Mouse (Mus musculus): ENCODE results near the gene Acvr1b.

Gene Acvr1b

DNA sequence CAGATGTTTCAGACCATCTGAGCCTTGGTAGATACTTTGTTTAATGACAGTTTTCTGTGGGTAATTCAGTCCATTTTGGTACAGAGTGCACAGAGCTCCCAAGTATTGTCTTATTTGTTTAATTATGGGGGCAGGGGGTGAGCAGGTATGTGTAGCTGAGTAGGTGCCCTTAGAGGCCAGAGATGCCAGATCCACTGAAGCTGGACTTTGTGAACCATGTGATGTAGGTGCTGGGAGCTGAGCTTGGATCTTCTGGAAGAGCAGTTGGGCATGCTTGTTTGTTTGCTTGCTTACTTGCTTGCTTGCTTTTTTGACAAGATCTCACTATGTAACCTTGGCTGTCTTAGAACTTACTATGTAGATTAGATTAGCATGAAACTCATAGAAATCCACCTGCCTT lies 23.1 kb downstream of the Acvr1b start:
- no peak for DNase-seq (ENCODE audit: low read depth, low spot score)

- DNase-seq (ENCODE audit: low read depth, low spot score), result no peak
Observed at GRCm38 (mm10) chr15:101197497-101198179, 23.8 kb downstream of the Acvr1b start.

DNA sequence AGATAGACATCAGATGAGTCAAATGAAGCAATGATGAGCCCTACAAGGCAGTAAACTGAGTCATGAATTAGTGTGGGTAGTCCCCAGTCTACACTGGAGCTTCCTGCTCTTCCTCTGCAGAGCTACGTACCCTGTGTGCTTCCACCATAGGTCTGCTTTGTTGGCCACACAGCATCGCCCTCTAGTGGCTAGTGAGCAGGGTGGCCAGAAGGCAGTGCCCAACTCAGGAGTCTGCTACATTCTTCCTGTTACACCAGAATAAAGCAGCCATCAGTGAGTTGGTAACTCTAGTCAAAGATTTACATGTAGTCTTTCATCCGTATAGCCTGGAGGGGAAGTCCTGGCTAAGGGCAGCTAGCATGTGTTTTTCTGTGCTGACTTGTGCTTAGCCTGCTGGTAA lies 24.4 kb downstream of the Acvr1b start:
- DNase-seq (ENCODE audit: low read depth, low spot score), result peak; percentile 83

GRCm38 (mm10) chr15:101198850-101199249 lies 25.0 kb downstream of the Acvr1b start:
- peak; percentile 73 for DNase-seq (ENCODE audit: low read depth, low spot score)

DNA sequence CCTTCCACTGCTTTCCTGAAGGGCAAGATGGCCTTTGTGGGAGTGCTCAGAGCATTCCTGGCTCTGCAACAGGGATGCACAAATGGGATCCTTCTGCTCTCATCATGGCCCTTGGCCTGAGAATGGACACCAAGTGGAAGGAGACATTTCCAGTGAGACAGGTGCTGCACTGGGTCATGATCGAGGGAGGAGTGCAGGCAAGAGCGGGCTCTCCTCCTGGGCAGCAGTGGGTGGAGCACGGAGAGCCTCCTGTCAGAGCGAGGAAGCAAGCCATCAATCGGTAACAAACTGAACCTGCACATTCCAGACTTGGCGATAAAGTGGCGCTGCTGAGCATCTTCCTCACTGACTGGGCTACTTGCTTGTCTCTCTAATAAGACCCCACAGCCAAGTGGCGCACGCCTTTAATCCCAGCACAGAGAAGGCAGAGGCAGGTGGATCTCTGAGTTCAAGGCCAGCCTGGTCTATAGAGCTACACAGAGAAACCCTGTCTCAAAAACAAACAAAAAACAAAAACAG lies 27.0 kb downstream of the Acvr1b start:
- DNase-seq (ENCODE audit: low read depth, low spot score), result peak; percentile 77

DNA sequence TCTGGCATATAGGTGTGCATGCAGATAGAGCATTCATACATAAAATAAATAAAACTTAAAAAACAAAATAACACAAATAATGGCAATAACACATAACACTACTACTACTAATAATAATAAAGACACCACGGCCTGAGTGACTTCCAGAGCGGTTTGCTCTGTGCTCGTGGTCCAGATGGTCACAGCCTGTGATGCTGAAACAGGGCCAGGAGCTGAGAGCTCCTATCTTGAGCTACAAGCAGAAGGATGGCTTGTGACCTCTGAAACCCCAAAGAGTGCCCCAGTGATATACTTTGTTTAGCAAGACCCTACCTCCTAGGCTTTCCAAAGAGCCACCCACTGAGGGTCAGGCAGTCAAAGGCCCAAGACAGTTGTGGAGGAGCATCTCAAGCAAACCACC lies 27.5 kb downstream of the Acvr1b start:
- no peak for DNase-seq (ENCODE audit: low read depth, low spot score)

GRCm38 (mm10) chr15:101203673-101204072 lies 29.8 kb downstream of the Acvr1b start:
- no peak for DNase-seq (ENCODE audit: low read depth, low spot score)

DNA sequence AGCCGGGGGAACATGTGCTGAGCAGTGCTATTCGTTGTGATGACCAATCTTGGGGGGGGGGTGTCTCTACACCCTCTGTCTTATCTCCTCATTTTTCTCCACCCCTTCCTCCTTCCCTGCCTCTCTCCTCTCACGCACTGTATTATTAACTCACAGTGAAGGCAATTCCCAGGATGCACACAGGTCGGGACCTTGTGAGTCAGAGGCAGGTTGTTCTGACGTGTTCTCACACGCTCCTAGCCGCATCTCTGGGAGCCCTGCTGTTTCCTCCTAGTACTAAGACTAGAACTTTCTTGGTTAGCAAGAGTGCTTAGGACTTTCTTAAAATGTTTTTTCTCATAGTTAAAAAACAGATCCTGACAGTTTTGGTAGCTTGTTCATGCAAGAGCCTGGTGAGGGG lies 30.9 kb downstream of the Acvr1b start:
- no peak for DNase-seq (ENCODE audit: low read depth, low spot score)

GRCm38 (mm10) chr15:101210228-101210627 lies 36.4 kb downstream of the Acvr1b start:
- DNase-seq (ENCODE audit: low read depth, low spot score), result peak; percentile 85

GRCm38 (mm10) chr15:101210998-101211613 lies 37.2 kb downstream of the Acvr1b start:
- DNase-seq (ENCODE audit: low read depth, low spot score), result no peak

DNA sequence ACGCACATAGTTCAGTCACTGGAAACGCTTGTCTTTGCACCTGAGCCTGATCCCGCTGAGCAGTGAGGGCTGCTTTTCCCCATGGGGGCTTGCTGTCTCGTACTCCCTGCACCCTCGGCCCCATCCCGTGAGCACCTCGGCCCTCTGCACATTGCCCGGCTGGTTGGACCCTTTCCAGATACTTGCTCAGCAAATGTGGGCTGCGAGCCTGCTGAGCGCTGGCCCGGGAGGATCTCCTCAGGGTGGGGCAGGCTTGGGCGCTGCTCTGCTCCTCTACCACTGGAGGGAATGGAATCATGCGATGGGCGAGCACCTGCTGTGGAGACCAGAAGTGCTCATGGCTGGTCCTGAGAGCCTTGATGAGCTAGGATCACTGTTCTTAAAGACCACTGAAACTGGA lies 38.6 kb downstream of the Acvr1b start:
- DNase-seq (ENCODE audit: low read depth, low spot score), result no peak

- DNase-seq (ENCODE audit: low read depth, low spot score), result no peak
Observed at GRCm38 (mm10) chr15:101215136-101215535, 41.3 kb downstream of the Acvr1b start.

GRCm38 (mm10) chr15:101216036-101216435 lies 42.2 kb downstream of the Acvr1b start:
- no peak for DNase-seq (ENCODE audit: low read depth, low spot score)

DNA sequence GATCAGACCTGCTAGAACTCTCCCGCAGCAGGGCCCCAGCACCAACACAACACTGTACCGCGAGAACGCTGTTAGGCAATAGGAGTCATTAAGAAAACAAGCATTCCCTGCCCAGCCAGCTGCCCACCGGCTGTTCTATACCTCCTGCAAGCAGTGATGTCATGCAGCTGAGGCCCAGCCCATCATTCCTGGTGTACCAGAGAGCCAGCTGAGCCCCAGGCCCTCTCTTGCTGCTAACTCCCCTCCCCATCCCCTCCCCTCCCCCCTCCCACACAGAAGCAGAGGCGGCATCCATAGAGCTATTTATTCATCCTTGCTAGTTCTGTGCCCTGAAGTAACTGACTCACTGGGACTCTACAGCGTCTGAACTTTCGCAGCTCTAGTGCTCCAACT lies 47.0 kb downstream of the Acvr1b start:
- DNase-seq (ENCODE audit: low read depth, low spot score), result no peak

DNA sequence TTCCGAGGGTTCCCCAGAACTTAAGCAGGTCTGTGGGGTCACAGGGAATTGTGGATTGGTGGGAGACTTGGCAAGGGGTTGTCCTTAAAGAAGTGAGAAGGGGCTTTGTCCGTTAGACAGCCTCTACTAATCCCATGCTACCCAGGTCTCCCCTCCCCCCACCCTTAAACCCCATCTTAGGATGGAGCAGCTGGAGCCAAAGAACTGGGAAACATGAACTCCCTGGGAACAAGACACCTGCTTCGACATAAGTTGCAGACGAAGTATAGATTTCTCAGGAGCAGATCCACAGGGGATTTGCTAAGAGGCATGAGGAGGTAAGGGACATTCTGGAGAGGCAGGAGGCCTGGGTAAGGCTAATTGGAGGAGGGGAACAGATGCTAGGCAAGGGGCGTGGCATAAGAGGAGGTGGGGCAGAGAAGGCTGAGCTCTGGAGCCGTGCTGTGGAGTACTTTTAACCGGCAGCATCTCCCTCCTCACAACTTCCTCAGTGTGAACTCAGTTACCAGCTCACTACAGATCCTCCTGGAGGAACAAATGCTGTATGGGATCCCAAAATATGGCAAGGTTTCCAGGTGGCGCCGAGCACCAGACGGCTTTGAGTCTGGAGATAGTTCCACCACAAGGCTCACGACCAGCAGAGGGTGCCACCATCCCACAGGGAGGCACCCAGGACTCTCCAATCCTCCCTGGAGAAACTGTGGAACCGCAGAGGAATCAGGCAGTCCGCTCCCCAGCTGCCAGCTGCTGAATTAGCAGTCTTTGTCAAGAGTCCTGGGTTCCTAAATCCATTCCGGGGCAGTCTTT lies 47.6 kb downstream of the Acvr1b start:
- DNase-seq (ENCODE audit: low read depth, low spot score), result peak; percentile 94

GRCm38 (mm10) chr15:101222897-101223482 lies 49.1 kb downstream of the Acvr1b start:
- no peak for DNase-seq (ENCODE audit: low read depth, low spot score)

- no peak for DNase-seq (ENCODE audit: low read depth, low spot score)
Observed at GRCm38 (mm10) chr15:101223596-101223995, 49.7 kb downstream of the Acvr1b start.

GRCm38 (mm10) chr15:101224006-101224906 lies 50.4 kb downstream of the Acvr1b start, which contains the start of gene Grasp:
Gene Grasp (plus strand): TSS chr15:101224188.
- peak; percentile 91 for DNase-seq (ENCODE audit: low read depth, low spot score)

GRCm38 (mm10) chr15:101224977-101225376 lies 51.1 kb downstream of the Acvr1b start:
- DNase-seq (ENCODE audit: low read depth, low spot score), result peak; percentile 36

- peak; percentile 43 for DNase-seq (ENCODE audit: low read depth, low spot score)
Observed at GRCm38 (mm10) chr15:101227971-101228370, 54.1 kb downstream of the Acvr1b start.
